8 mouse cellular contexts compared by ENCODE assay signal in the genomic region with DNA sequence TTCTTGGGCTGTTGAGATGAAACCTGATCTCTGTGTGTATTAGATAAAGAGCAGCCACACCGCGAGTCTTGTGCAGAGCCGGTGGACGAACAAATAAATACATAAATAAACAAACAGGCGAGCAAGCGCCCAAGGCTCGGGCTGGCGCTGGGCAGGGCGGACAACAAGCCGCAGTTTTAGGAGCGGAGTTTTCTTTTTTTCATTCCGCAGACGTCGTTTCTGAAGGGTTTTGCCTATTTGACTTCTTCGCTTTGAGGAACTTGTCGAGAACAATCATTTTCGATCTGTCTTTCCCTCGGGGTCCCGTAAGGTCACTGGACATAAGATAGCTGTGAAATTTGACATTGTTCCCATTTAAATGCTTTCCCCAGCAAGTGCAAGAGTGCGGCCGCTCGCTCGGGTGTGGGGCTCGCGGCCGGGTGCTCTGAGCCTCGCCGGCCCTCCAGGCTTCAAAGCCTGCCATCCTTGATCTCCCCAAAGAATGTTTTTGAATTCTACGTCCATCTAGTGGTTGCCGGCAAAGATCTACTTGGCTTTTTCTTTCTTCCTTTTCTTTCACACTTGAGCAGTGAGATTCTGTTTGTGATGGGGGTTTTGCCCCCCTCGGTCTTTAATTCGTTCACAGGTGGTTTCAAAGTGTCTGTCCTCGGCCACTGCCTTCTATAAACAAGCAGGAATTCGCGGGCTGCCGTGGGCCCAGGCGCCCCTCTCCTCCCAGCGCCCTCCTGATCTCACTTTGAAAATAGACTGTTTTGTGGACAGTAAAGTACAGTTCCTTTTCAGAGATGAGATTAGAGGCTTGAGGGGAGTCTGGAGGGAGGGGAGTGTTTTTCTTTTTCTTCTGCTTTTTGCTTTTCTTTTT. TPM values are rescaled to one million over a fixed set of nuclear protein-coding genes. Genes with fewer than 3 reads are reported as not detected.
DNase-seq lines count a peak whose midpoint lies in the region; ATAC-seq lines count a peak whose summit lies in the region.

No protein-coding gene starts in this region.

- peak overlapping the region; percentile 52 for H3K4me2 ChIP-seq in limb, embryonic 15.5 days
- peak overlapping the region; percentile 62 for H3K4me2 ChIP-seq in neural tube, embryonic 12.5 days (replicated peaks)

- WGBS in limb, embryonic 15.5 days = 1% methylated on average over 38 of the region's 38 CpGs
- under 1% methylated on average over 38 of the region's 38 CpGs for WGBS in neural tube, embryonic 12.5 days

- ATAC-seq in granulocyte monocyte progenitor cell, adult 5-6 weeks (replicated peaks; ENCODE audit: poor library complexity, severe bottlenecking) = peak; percentile 67
- no peak for ATAC-seq in limb, embryonic 15.5 days (ENCODE audit: insufficient number of reproducible peaks, low FRiP score, low TSS enrichment, low read depth)
- no peak for ATAC-seq in neural tube, embryonic 12.5 days (ENCODE audit: low FRiP score, low read depth)

- no peak overlapping the region for H3K27ac ChIP-seq in limb, embryonic 15.5 days
- no peak overlapping the region for H3K27ac ChIP-seq in neural tube, embryonic 12.5 days

- no peak overlapping the region for H3K9ac ChIP-seq in limb, embryonic 15.5 days
- H3K9ac ChIP-seq in neural tube, embryonic 12.5 days = 0 out of 2 replicates have a peak overlapping the region, but pooled peaks have one; percentile 10

- H3K27me3 ChIP-seq in limb, embryonic 15.5 days = peaks cover 21% of the 10 kb centered on the region; the same call in 1 of the 2 replicates
- peaks cover 35% of the 10 kb centered on the region for H3K27me3 ChIP-seq in neural tube, embryonic 12.5 days (replicated peaks)

- H3K4me1 ChIP-seq in limb, embryonic 15.5 days = peaks cover 13% of the 10 kb centered on the region
- H3K4me1 ChIP-seq in neural tube, embryonic 12.5 days = peaks cover 12% of the 10 kb centered on the region; the same call in 1 of the 2 replicates

- peak; percentile 86 for DNase-seq in heart, adult 11 months
- DNase-seq in heart, adult 8-10 months (ENCODE audit: low spot score) = no peak
- peak; percentile 29 for DNase-seq in ZHBTc4 (ENCODE audit: low read depth, low spot score)
- no peak for DNase-seq in ovary, adult 18-20 months (ENCODE audit: low spot score)
- no peak for DNase-seq in ovary, postnatal 14 days (ENCODE audit: low spot score)

- H3K9me3 ChIP-seq in limb, embryonic 15.5 days = no peaks in the 10 kb centered on the region
- no peaks in the 10 kb centered on the region for H3K9me3 ChIP-seq in neural tube, embryonic 12.5 days

- H3K4me3 ChIP-seq in limb, embryonic 15.5 days = peak overlapping the region; percentile 32
- peak overlapping the region; percentile 27 for H3K4me3 ChIP-seq in neural tube, embryonic 12.5 days

- H3K36me3 ChIP-seq in limb, embryonic 15.5 days = no peaks in the 10 kb centered on the region
- no peaks in the 10 kb centered on the region for H3K36me3 ChIP-seq in neural tube, embryonic 12.5 days

RNA-seq across cellular contexts. Expression of gene Fbxw4, which starts 15.8 kb away (rescaled TPM):
- total RNA-seq in heart, adult 8-10 months (2022) = 10 to 100 TPM; 27.2 to 32.6 (median 31.2) TPM
- 54.3 and 54.8 TPM in 2 replicates for total RNA-seq in granulocyte monocyte progenitor cell, adult 5-6 weeks (2014; fragmentation: Nextera tagmentation)
- total RNA-seq in granulocyte monocyte progenitor cell, adult 5-6 weeks (2017) = 24.4 and 39.0 TPM in 2 replicates
- 4.2 and 4.3 TPM in 2 replicates for polyA plus RNA-seq in limb, embryonic 15.5 days (2015; fragmentation: Nextera tagmentation; extraction: Ambion mirVana)
- 5.4 and 5.9 TPM in 2 replicates for polyA plus RNA-seq in neural tube, embryonic 12.5 days (2016; fragmentation: Nextera tagmentation; extraction: Ambion mirVana)

Comparison
In these comparisons a context has a peak if more than half of its experiments do, and no peak if none do; other contexts are left out.
1. DNase-seq: peak in heart, adult 11 months (single experiment) and ZHBTc4 (single experiment); none in heart, adult 8-10 months (single experiment), ovary, adult 18-20 months (single experiment) and ovary, postnatal 14 days (single experiment).